Mouse (Mus musculus): Measurements from ENCODE around the gene Mylip. TPM values are rescaled to one million over a fixed set of nuclear protein-coding genes. Genes with fewer than 3 reads are reported as not detected.

Mylip gene
- polyA plus RNA-seq, 1 experiment from 2014 or later: 7.9 TPM

DNA sequence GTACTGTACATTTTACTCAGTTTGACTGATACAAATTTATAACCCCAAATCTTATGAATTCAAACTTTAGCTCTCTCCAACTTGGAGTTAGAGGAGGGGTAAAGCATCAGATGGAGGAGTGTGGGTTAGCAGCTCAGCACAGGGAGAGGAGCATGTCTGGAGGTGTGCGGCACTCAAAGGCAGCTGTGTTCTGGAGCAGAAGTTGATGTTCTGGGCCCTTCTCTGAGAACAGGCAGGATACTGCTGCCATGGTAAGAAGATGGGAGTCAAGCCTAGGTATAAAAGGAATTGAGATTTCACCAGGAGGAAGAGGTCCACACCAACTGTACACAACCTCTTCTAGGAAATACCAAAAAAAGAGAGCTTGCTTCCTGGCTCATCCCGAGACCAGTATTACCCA, 17.1 kb upstream of the Mylip start:
- Histone ChIP-seq H3K27ac (replicated peaks) (no peak overlapping the region), H3K9me3 (replicated peaks) (no peaks in the 10 kb centered on the region), H3K4me2 (no peak overlapping the region), H3K9ac (no peak overlapping the region), H3K4me1 (replicated peaks) (no peaks in the 10 kb centered on the region), H3K27me3 (peaks cover 32% of the 10 kb centered on the region), H3K36me3 (replicated peaks) (no peaks in the 10 kb centered on the region), H3K4me3 (replicated peaks) (no peak overlapping the region)
- 46% methylated on average over 2 of the region's 2 CpGs for WGBS (ENCODE audit: insufficient replicate concordance)
- no peak for ATAC-seq (ENCODE audit: insufficient read depth)

DNA sequence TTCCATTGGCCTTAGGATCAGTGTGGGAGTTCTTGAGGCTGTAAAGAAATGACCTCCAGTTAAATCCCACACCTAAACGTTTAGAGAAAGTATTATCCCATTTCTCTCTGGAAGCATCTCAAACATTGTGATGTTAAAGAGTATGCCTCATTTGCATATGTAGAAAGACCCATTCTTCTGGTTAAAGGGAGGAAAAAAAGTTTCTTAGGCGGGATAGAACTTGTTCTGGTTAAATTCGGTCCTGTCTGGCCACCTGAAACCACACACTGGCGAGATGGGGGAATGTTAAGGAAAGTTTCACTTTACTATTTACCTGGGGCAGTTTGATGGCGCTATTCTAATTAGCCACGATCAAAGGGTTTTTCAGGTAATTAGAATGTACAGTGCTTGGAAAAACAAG, 14.7 kb upstream of the Mylip start:
- Histone ChIP-seq H3K4me1 (replicated peaks) (no peaks in the 10 kb centered on the region), H3K36me3 (replicated peaks) (no peaks in the 10 kb centered on the region), H3K27me3 (peaks cover 46% of the 10 kb centered on the region), H3K9ac (no peak overlapping the region), H3K9me3 (replicated peaks) (no peaks in the 10 kb centered on the region), H3K27ac (replicated peaks) (no peak overlapping the region), H3K4me2 (no peak overlapping the region), H3K4me3 (replicated peaks) (no peak overlapping the region)
- ATAC-seq (ENCODE audit: insufficient read depth): no peak
- 42% methylated on average over 6 of the region's 6 CpGs for WGBS (ENCODE audit: insufficient replicate concordance)

GRCm38 (mm10) chr13:45382208-45382607, 7.3 kb upstream of the Mylip start:
- Histone ChIP-seq H3K4me3 (replicated peaks) (no peak overlapping the region), H3K9me3 (replicated peaks) (no peaks in the 10 kb centered on the region), H3K9ac (no peak overlapping the region), H3K27ac (replicated peaks) (no peak overlapping the region), H3K4me2 (no peak overlapping the region), H3K36me3 (replicated peaks) (no peaks in the 10 kb centered on the region), H3K4me1 (replicated peaks) (peaks cover 17% of the 10 kb centered on the region), H3K27me3 (peaks cover 39% of the 10 kb centered on the region)
- 31% methylated on average over 7 of the region's 7 CpGs for WGBS (ENCODE audit: insufficient replicate concordance)
- no peak for ATAC-seq (ENCODE audit: insufficient read depth)

DNA sequence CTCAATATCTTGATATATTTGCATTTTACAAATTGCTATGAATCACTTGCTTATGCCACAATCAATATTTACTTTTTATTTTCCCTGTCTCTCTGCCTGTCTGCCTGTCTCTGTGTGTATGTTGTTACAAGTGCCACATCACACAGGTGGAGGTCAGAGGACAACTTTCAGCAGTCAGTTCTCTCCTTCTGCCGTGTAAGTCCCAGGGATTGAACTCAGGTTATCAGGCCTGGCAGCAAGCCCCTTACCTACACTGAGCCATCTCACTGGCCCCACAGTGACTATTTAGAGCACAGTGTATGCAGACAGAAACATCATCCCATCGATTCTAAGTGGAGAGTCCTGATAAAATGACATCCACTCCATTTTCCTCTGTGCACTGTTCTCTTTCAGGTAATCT, 4.9 kb upstream of the Mylip start:
- WGBS (ENCODE audit: insufficient replicate concordance): 65% methylated on average over 2 of the region's 2 CpGs
- H3K4me2 ChIP-seq: no peak overlapping the region
- H3K9me3 ChIP-seq (replicated peaks): no peaks in the 10 kb centered on the region
- no peak overlapping the region for H3K4me3 ChIP-seq (replicated peaks)
- ATAC-seq (ENCODE audit: insufficient read depth): no peak
- H3K9ac ChIP-seq: no peak overlapping the region
- no peaks in the 10 kb centered on the region for H3K36me3 ChIP-seq (replicated peaks)
- no peak overlapping the region for H3K27ac ChIP-seq (replicated peaks)
- peaks cover 42% of the 10 kb centered on the region for H3K27me3 ChIP-seq
- H3K4me1 ChIP-seq (replicated peaks): peaks cover 30% of the 10 kb centered on the region

- peaks cover 43% of the 10 kb centered on the region for H3K27me3 ChIP-seq
- no peak overlapping the region for H3K9ac ChIP-seq
- H3K4me3 ChIP-seq (replicated peaks): no peak overlapping the region
- peaks cover 30% of the 10 kb centered on the region for H3K4me1 ChIP-seq (replicated peaks)
- peak overlapping the region; percentile 27; the same call in 1 of the 2 replicates for H3K4me2 ChIP-seq
- 0 out of 2 replicates have a peak overlapping the region, but pooled peaks have one; percentile 29 for H3K27ac ChIP-seq (replicated peaks)
- 54% methylated on average over 6 of the region's 6 CpGs for WGBS (ENCODE audit: insufficient replicate concordance)
- no peaks in the 10 kb centered on the region for H3K36me3 ChIP-seq (replicated peaks)
- no peak for ATAC-seq (ENCODE audit: insufficient read depth)
- H3K9me3 ChIP-seq (replicated peaks): no peaks in the 10 kb centered on the region
These were observed 4.0 kb upstream of the Mylip start for GRCm38 (mm10) chr13:45385521-45385920.

- 88% methylated on average over 14 of the region's 14 CpGs for WGBS (ENCODE audit: insufficient replicate concordance)
- no peak for ATAC-seq (ENCODE audit: insufficient read depth)
These were observed 3.3 kb upstream of the Mylip start for GRCm38 (mm10) chr13:45386253-45386652.

DNA sequence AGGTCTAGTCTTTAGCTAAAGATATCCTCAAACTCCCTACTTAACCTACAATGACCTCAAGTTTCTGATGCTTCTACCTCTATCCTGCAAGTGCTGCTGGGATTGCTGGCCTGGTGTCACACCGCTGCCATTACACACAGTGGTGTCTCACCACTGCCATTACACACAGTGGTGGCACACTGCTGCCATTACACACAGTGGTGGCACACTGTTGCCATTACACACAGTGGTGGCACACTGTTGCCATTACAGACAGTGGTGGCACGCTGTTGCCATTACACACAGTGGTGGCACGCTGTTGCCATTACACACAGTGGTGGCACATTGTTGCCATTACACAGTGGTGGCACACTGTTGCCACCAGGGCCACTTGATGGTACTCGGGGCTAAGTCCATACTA, 2.3 kb upstream of the Mylip start:
- no peak for ATAC-seq (ENCODE audit: insufficient read depth)
- peaks cover 41% of the 10 kb centered on the region for H3K27me3 ChIP-seq
- no peak overlapping the region for H3K9ac ChIP-seq
- no peak overlapping the region for H3K4me2 ChIP-seq
- peaks cover 45% of the 10 kb centered on the region for H3K4me1 ChIP-seq (replicated peaks)
- WGBS (ENCODE audit: insufficient replicate concordance): 92% methylated on average over 4 of the region's 4 CpGs
- no peaks in the 10 kb centered on the region for H3K9me3 ChIP-seq (replicated peaks)
- peaks cover 2% of the 10 kb centered on the region; the same call in 1 of the 2 replicates for H3K36me3 ChIP-seq (replicated peaks)
- no peak overlapping the region for H3K27ac ChIP-seq (replicated peaks)
- H3K4me3 ChIP-seq (replicated peaks): no peak overlapping the region

More at GRCm38 (mm10) chr13:45386253-45386652, 3.3 kb upstream of the Mylip start:
- Histone ChIP-seq H3K4me2 (no peak overlapping the region), H3K9me3 (replicated peaks) (no peaks in the 10 kb centered on the region), H3K36me3 (replicated peaks) (no peaks in the 10 kb centered on the region), H3K27ac (replicated peaks) (no peak overlapping the region), H3K4me3 (replicated peaks) (no peak overlapping the region), H3K27me3 (peaks cover 41% of the 10 kb centered on the region), H3K4me1 (replicated peaks) (peaks cover 35% of the 10 kb centered on the region), H3K9ac (no peak overlapping the region)

DNA sequence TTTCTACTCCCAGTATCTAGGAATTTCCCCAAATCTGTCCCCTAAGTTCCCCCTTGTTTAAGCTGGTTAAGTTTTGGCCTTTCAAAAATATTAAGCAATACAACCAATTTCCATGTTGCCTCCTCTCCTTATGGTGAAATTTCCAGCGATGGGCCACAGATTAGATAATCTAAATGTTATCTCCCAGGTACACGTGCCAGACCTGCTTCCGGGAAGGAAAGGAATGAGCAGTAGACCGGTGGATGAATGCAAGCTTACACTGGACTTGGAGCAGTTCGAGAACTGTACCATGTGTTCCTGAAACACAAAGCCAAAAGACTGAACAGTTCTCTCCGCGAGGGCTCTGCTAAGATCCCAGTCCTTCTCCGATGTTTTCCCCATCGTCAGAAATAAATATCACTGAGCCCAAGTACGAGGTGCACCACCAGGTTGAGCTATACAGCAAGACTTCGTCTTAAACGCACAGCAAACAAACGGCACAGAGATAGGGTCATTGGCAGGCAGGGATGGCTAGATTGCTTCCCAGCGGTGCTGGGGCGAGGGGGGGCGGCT, 1.2 kb upstream of the Mylip start:
- peaks cover 13% of the 10 kb centered on the region for H3K36me3 ChIP-seq (replicated peaks)
- WGBS (ENCODE audit: insufficient replicate concordance): 68% methylated on average over 16 of the region's 16 CpGs
- H3K4me3 ChIP-seq (replicated peaks): peak overlapping the region; percentile 89; the same call in 1 of the 2 replicates
- H3K27me3 ChIP-seq: peaks cover 41% of the 10 kb centered on the region
- H3K9ac ChIP-seq: no peak overlapping the region
- peaks cover 55% of the 10 kb centered on the region for H3K4me1 ChIP-seq (replicated peaks)
- H3K9me3 ChIP-seq (replicated peaks): no peaks in the 10 kb centered on the region
- ATAC-seq (ENCODE audit: insufficient read depth): no peak
- 0 out of 2 replicates have a peak overlapping the region, but pooled peaks have one; percentile 84 for H3K27ac ChIP-seq (replicated peaks)
- H3K4me2 ChIP-seq: peak overlapping the region; percentile 82

GRCm38 (mm10) chr13:45388889-45389288, 653 bp upstream of the Mylip start:
- Histone ChIP-seq H3K36me3 (replicated peaks) (peaks cover 17% of the 10 kb centered on the region), H3K4me1 (replicated peaks) (peaks cover 58% of the 10 kb centered on the region), H3K27ac (replicated peaks) (peak overlapping the region; percentile 84), H3K4me3 (replicated peaks) (peak overlapping the region; percentile 89), H3K9ac (peak overlapping the region; percentile 60), H3K9me3 (replicated peaks) (no peaks in the 10 kb centered on the region), H3K4me2 (peak overlapping the region; percentile 82), H3K27me3 (peaks cover 41% of the 10 kb centered on the region)
- ATAC-seq (ENCODE audit: insufficient read depth): peak; percentile 25
- WGBS (ENCODE audit: insufficient replicate concordance): 29% methylated on average over 4 of the region's 4 CpGs

DNA sequence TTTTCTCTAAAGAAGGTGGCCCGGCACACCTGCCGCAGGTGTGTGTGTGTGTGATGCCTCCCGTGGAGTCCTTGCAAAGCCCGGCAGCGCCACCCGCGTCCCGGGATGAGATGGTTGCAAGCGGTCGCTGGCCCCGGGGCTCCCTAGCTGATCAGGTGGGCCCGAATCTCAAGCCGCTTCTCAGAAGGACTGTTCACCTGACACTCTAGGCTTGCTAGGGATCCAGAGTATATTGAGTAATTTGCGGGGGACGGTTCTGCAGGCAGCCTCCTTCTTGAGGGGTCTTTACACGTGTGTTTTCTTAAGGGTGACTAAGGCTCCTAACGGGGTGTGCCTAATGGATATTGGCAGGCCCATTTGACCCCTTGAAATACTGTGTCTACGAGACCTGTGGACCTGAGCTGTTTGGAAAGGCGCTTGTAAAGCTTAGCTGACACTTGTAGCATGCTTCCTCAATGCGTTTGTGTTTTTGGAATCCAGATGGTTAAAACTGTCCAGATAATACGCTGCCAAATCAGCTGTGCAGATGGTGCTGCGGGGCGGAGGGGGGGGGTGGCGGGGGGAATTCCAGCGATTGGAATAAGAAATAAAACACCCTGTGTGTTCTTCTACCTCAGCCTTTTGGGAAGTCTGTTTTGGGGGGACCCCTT, 895 bp downstream of the Mylip start:
- H3K27ac ChIP-seq (replicated peaks): peak overlapping the region; percentile 82
- under 1% methylated on average over 25 of the region's 25 CpGs for WGBS (ENCODE audit: insufficient replicate concordance)
- ATAC-seq (ENCODE audit: insufficient read depth): peak; percentile 0; the same call in 1 of the 2 replicates
- peak overlapping the region; percentile 89 for H3K4me3 ChIP-seq (replicated peaks)
- peak overlapping the region; percentile 89 for H3K9ac ChIP-seq
- H3K4me1 ChIP-seq (replicated peaks): peaks cover 63% of the 10 kb centered on the region
- H3K9me3 ChIP-seq (replicated peaks): no peaks in the 10 kb centered on the region
- peak overlapping the region; percentile 82 for H3K4me2 ChIP-seq
- H3K27me3 ChIP-seq: peaks cover 41% of the 10 kb centered on the region
- H3K36me3 ChIP-seq (replicated peaks): peaks cover 32% of the 10 kb centered on the region

DNA sequence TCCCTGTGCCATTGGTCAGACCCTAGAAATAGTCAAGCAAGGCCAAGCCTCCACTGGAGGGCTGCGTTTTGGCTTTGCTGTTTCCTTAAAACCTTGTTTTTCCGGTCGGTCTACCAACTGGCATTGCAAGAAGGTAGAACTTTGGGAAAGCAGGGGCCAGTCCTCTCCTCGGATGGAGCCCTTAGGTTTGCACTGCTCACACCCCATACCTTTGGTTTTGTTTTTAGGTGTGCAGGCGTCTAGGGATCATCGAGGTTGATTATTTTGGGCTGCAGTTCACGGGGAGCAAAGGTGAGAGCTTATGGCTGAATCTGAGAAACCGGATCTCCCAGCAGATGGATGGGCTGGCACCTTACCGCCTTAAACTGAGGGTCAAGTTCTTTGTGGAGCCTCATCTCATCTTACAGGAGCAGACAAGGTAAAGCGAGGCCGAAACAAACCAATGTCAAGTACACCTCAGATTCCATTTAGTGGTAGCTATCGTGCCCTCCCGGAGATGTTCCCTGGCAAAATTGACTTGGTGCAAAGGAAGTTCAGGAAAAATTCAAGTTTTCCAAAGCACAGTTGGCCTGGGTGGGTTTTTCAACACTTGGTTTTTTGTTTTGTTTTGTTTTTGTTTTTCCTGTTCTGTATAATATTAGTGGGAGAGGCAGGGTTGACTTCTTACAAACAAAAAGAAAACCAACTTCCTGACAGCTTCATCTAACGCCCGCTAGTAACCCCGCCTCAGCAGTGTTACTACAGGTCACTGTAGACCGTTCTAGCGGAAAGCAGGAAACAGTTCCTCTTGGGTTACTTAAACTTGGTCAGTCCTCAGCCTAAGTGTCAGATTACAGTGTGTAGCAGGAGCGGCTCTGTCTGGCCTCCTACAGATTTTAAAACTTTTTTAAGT, 1.7 kb downstream of the Mylip start:
- peak overlapping the region; percentile 89 for H3K9ac ChIP-seq
- ATAC-seq (ENCODE audit: insufficient read depth): no peak
- 15% methylated on average over 19 of the region's 19 CpGs for WGBS (ENCODE audit: insufficient replicate concordance)
- H3K27me3 ChIP-seq: peaks cover 38% of the 10 kb centered on the region
- H3K27ac ChIP-seq (replicated peaks): peak overlapping the region; percentile 82
- H3K4me1 ChIP-seq (replicated peaks): peaks cover 60% of the 10 kb centered on the region
- no peaks in the 10 kb centered on the region for H3K9me3 ChIP-seq (replicated peaks)
- H3K4me3 ChIP-seq (replicated peaks): peak overlapping the region; percentile 89
- peak overlapping the region; percentile 82 for H3K4me2 ChIP-seq
- peaks cover 34% of the 10 kb centered on the region for H3K36me3 ChIP-seq (replicated peaks)

Measured in liver, embryonic 15.5 days (tissue).